Mouse (Mus musculus) stomach, postnatal 0 days (tissue): ENCODE measurements around the gene Col25a1.

ENCODE experiments used
- CTCF ChIP-seq: IDR thresholded peaks from 2 replicates; pipeline ENCODE4 v1.5.1; 2016; ENCODE audit warnings: antibody characterized with exemption, low read depth, mild to moderate bottlenecking, moderate library complexity
- EP300 ChIP-seq: optimal IDR thresholded peaks from 2 replicates; pipeline ENCODE3; 2016; ENCODE audit warnings: antibody characterized with exemption

GRCm38 (mm10) chr3:130494665-130495396, 363.5 kb downstream of the Col25a1 start:
- TF ChIP-seq CTCF (peak; percentile 44), EP300 (no peak)
